10 mouse cellular contexts compared by ENCODE assay signal in the genomic region with DNA sequence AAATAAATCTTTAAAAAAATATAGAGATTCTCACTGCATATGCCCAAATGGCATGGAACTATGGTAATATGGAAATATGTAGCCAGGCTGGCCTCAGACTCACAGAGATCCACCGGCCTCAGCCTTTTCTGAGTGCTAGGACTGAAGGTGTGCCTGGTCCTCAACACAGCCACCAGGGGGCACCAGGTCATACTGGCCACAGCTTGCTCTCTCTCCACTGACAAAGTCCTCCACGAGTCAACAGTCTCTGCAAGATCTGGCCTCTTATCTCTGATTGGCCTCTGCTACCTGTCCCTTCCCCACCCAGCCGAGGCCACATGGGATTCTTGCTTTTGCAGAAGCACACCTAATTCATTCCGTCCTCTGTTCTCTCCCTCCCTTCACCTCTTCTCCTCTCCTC. TPM values are rescaled to one million over a fixed set of nuclear protein-coding genes. Genes with fewer than 3 reads are reported as not detected.
A peak's percentile ranks its signal among the peaks of the same experiment; 100 is the strongest.
DNase-seq lines count a peak whose midpoint lies in the region; ATAC-seq and TF ChIP-seq lines count a peak whose summit lies in the region.
"Had no signal": no experiment of that assay in that cellular context is flagged by ENCODE, and none has a peak within 500 bp of the region (broad histone marks: within the 10 kb centered on the region; RNA-seq: fewer than 3 reads in every experiment).

No protein-coding gene starts in this region.

- no peak overlapping the region for H3K4me2 ChIP-seq in heart, postnatal 0 days (ENCODE audit: low read depth, low read length)
- 0 out of 2 replicates have a peak overlapping the region, but pooled peaks have one; percentile 6 for H3K4me2 ChIP-seq in liver, embryonic 12.5 days
- H3K4me2 ChIP-seq: limb, embryonic 15.5 days had no signal

- 21% methylated on average over 4 of the region's 4 CpGs for WGBS in heart, postnatal 0 days
- 12% methylated on average over 4 of the region's 4 CpGs for WGBS in liver, embryonic 12.5 days (ENCODE audit: insufficient replicate concordance)

- peak; percentile 69 to 72 for DNase-seq in cerebellum, postnatal 10 days
- no peak for DNase-seq in cerebellum, adult 11 months
- DNase-seq in CD8-positive naive resting alpha-beta T cell, adult 2 months (ENCODE audit: low read depth in 2 of 2, low spot score in 2 of 2) = peak; percentile 48 to 65
- peak; percentile 43 for DNase-seq in c-Kit-negative CD71-positive TER-119-positive erythroid progenitor cells, embryonic 14.5 days (ENCODE audit: low read depth, low spot score)
- peak; percentile 67 for DNase-seq in heart, postnatal 0 days (ENCODE audit: low spot score)
- DNase-seq in urinary bladder, postnatal 4 days (ENCODE audit: low spot score in 2 of 2) = peak; percentile 50 to 73

- H3K9ac ChIP-seq in heart, postnatal 0 days (replicated peaks; ENCODE audit: low read depth, low read length) = no peak overlapping the region
- no peak overlapping the region for H3K9ac ChIP-seq in liver, embryonic 12.5 days
- H3K9ac ChIP-seq: limb, embryonic 15.5 days had no signal

- no peaks in the 10 kb centered on the region for H3K27me3 ChIP-seq in heart, postnatal 0 days (ENCODE audit: control insufficient read depth, insufficient read depth, low read length)
- H3K27me3 ChIP-seq in liver, embryonic 12.5 days (replicated peaks) = peaks cover 16% of the 10 kb centered on the region
- H3K27me3 ChIP-seq: limb, embryonic 15.5 days had no signal

- H3K4me1 ChIP-seq in heart, postnatal 0 days (ENCODE audit: control insufficient read depth, insufficient read depth) = peaks cover 13% of the 10 kb centered on the region
- peaks cover 7% of the 10 kb centered on the region for H3K4me1 ChIP-seq in liver, embryonic 12.5 days
- H3K4me1 ChIP-seq: limb, embryonic 15.5 days had no signal

- H3K27ac ChIP-seq in heart, postnatal 0 days (ENCODE audit: low read depth) = no peak overlapping the region
- H3K27ac ChIP-seq in liver, embryonic 12.5 days = no peak overlapping the region
- H3K27ac ChIP-seq: limb, embryonic 15.5 days had no signal

- TF ChIP-seq EP300 in heart, postnatal 0 days (IDR thresholded peaks at IDR 0.05; ENCODE audit: low read depth) = no peak

- H3K4me3 ChIP-seq in heart, postnatal 0 days (ENCODE audit: low read depth, low read length) = no peak overlapping the region
- H3K4me3 ChIP-seq in liver, embryonic 12.5 days = no peak overlapping the region
- H3K4me3 ChIP-seq: limb, embryonic 15.5 days had no signal

- H3K9me3 ChIP-seq in heart, postnatal 0 days (replicated peaks; ENCODE audit: control insufficient read depth, low read length) = no peaks in the 10 kb centered on the region
- H3K9me3 ChIP-seq in liver, embryonic 12.5 days (replicated peaks) = no peaks in the 10 kb centered on the region
- H3K9me3 ChIP-seq: limb, embryonic 15.5 days had no signal

- peak; percentile 65 for ATAC-seq in heart, postnatal 0 days (ENCODE audit: insufficient read depth, low read depth)
- peak; percentile 86 for ATAC-seq in liver, embryonic 12.5 days
- peak; percentile 69 for ATAC-seq in neutrophil, adult 5-6 weeks (ENCODE audit: extremely low read depth, insufficient number of reproducible peaks, low FRiP score, poor library complexity, severe bottlenecking)

- peak; percentile 72 for TF ChIP-seq CTCF in heart, postnatal 0 days (IDR thresholded peaks at IDR 0.05; ENCODE audit: low read depth)

- H3K36me3 ChIP-seq in heart, postnatal 0 days (replicated peaks; ENCODE audit: control insufficient read depth, insufficient read depth, low read length) = no peaks in the 10 kb centered on the region
- H3K36me3 ChIP-seq in liver, embryonic 12.5 days = no peaks in the 10 kb centered on the region
- H3K36me3 ChIP-seq: limb, embryonic 15.5 days had no signal

RNA-seq across cellular contexts. Expression of a gene that starts 7.7 kb away (rescaled TPM):
- 292 and 404 TPM in 2 replicates for total RNA-seq in heart, postnatal 0 days (2014; rRNA removed; ENCODE audit: low replicate concordance)
- polyA plus RNA-seq in heart, postnatal 0 days (2015; fragmentation: Nextera tagmentation; extraction: Ambion mirVana) = 632 and 642 TPM in 2 replicates
- 445 and 464 TPM in 2 replicates for polyA plus RNA-seq in liver, embryonic 12.5 days (2016; fragmentation: Nextera tagmentation; extraction: Ambion mirVana)
- total RNA-seq in neutrophil, adult 5-6 weeks (2017) = 51.3 and 62.1 TPM in 2 replicates

RNA-seq across cellular contexts. Expression of a gene that starts 16.0 kb away (rescaled TPM):
- total RNA-seq in heart, postnatal 0 days (2014; rRNA removed; ENCODE audit: low replicate concordance) = 81.6 and 102 TPM in 2 replicates
- 120 and 128 TPM in 2 replicates for polyA plus RNA-seq in heart, postnatal 0 days (2015; fragmentation: Nextera tagmentation; extraction: Ambion mirVana)
- polyA plus RNA-seq in liver, embryonic 12.5 days (2016; fragmentation: Nextera tagmentation; extraction: Ambion mirVana) = 130 and 143 TPM in 2 replicates
- total RNA-seq in neutrophil, adult 5-6 weeks (2017) = 260 and 300 TPM in 2 replicates

RNA-seq across cellular contexts. Expression of a gene that starts 37.5 kb away (rescaled TPM):
- total RNA-seq in heart, postnatal 0 days (2014; rRNA removed; ENCODE audit: low replicate concordance) = 66.7 and 80.0 TPM in 2 replicates
- 47.5 and 48.7 TPM in 2 replicates for polyA plus RNA-seq in heart, postnatal 0 days (2015; fragmentation: Nextera tagmentation; extraction: Ambion mirVana)
- polyA plus RNA-seq in liver, embryonic 12.5 days (2016; fragmentation: Nextera tagmentation; extraction: Ambion mirVana) = 6.5 and 7.8 TPM in 2 replicates
- 2.1 and 3.1 TPM in 2 replicates for total RNA-seq in neutrophil, adult 5-6 weeks (2017)

RNA-seq across cellular contexts. Expression of a gene that starts 47.5 kb away (rescaled TPM):
- total RNA-seq in heart, postnatal 0 days (2014; rRNA removed; ENCODE audit: low replicate concordance) = not detected in 2 replicates
- not detected in 2 replicates for polyA plus RNA-seq in heart, postnatal 0 days (2015; fragmentation: Nextera tagmentation; extraction: Ambion mirVana)
- polyA plus RNA-seq in liver, embryonic 12.5 days (2016; fragmentation: Nextera tagmentation; extraction: Ambion mirVana) = not detected in 2 replicates
- not detected in 2 replicates for total RNA-seq in neutrophil, adult 5-6 weeks (2017)
- polyA plus RNA-seq: limb, embryonic 15.5 days had no signal

RNA-seq across cellular contexts. Expression of a gene that starts 50.1 kb away (rescaled TPM):
- total RNA-seq in heart, postnatal 0 days (2014; rRNA removed; ENCODE audit: low replicate concordance) = not detected in 2 replicates
- polyA plus RNA-seq in heart, postnatal 0 days (2015; fragmentation: Nextera tagmentation; extraction: Ambion mirVana) = not detected in 2 replicates
- not detected in 2 replicates for polyA plus RNA-seq in liver, embryonic 12.5 days (2016; fragmentation: Nextera tagmentation; extraction: Ambion mirVana)
- not detected in 2 replicates for total RNA-seq in neutrophil, adult 5-6 weeks (2017)
- total RNA-seq: ES-E14 had no signal
- polyA plus RNA-seq: limb, embryonic 15.5 days had no signal

Comparison
In these comparisons a context has a peak if more than half of its experiments do, and no peak if none do; other contexts are left out.
1. RNA of a gene that starts 37.5 kb away (total RNA-seq): 66.7 to 80.0 TPM in heart, postnatal 0 days; 2.1 to 3.1 TPM in neutrophil, adult 5-6 weeks; every median in the first group is over 10 times any median in the second.
2. Peak in every context shown above with its lines, with median percentiles within 50 percentile points of each other: ATAC-seq.